Mouse (Mus musculus) 3134 (cell line): Measurements from ENCODE around the gene Irs1.

ENCODE experiments used
- DNase-seq: peaks from one replicate; pipeline ENCODE4 v3.0.0-alpha.2; 2011; ENCODE audit warnings: low spot score; ENCODE audit not compliant: insufficient read length; ENCODE audit errors: extremely low read depth

Gene Irs1

DNA sequence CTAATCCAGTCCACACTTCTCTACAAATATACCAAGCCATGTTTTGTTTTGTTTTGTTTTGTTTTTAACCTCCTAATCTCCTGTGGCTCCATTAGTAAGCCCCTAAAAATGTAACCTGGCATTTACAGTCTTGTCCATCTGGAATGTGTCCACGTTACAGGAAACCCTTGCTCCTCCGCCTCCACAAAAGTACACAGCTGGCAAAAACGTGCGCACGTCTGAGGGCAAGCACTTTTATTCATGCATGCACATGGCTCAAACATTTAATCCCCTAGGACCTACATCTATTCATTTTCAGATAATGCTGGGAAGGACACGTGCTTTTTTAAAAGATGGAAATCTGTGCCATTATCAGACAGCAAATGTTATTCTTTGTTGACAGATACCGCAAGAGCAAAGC is 32.9 kb downstream of the Irs1 start:
- no peak for DNase-seq

DNA sequence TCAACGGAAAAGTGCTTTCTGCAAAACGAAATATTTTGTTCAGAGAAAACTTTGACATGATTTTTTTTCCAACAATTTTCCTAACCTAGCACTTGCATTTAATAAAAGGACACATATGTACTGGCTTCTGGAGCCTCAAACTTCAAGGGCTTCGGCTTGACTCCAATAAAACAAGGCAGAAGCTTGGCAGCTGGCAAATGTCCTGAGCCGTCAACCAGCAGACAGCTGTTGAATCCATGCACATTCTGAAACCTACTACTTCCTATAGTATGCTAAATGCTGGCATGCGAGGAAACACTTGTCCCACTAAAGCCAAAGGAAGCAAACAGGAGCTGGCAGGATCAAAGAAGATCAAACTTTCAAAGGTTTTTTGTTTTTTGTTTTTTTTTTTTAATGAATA is 33.8 kb downstream of the Irs1 start:
- DNase-seq, result no peak

GRCm38 (mm10) chr1:82253789-82254445 is 37.3 kb downstream of the Irs1 start:
- DNase-seq, result no peak

- no peak for DNase-seq
These were observed 43.8 kb downstream of the Irs1 start for GRCm38 (mm10) chr1:82247221-82247951.

DNA sequence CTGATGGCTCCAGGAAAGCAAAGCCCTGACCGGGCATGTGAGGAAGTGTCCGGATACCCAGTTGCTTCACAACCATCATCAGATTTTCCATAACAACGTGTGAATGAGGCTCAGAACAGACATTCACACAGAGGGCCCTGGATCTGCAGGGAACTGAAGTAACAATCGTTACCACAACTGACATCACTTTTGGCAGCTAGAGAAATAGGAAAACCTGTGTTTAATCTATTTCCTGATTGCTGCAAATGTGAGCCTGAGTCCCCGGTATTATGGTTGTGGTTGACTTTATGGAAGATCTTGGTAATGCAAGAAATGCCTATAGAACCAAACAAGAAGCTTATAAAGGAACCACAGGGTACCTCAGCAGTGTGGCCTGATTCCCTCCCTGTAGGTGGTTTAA is 46.2 kb downstream of the Irs1 start:
- DNase-seq, result no peak

DNA sequence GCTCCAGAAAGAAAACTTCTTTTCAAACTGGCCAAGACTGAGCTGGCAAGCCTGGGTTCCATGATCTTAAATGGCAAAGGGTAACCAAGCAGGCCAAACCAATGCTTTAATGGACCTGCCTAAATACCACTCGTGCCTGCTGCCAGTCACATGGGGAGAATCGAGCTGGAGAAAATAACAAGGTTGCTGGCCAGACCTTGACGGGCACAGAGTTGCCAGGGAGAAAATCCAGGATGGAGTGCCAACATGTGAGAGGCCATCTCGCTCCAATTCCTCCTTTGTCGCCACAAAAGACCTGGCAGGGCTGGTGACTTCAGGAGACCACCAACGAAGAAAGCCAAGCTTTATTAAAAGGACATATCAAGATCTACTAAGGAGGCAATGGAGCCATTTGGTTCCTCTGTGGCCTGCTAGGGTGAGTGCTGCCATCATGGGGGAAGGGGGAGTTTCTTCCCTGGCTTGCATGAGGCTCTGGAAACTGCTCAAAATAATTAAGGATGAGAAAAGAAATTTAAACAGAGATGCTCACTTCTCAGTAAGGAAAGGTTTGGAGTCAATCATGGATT is 47.9 kb downstream of the Irs1 start:
- DNase-seq, result no peak

DNA sequence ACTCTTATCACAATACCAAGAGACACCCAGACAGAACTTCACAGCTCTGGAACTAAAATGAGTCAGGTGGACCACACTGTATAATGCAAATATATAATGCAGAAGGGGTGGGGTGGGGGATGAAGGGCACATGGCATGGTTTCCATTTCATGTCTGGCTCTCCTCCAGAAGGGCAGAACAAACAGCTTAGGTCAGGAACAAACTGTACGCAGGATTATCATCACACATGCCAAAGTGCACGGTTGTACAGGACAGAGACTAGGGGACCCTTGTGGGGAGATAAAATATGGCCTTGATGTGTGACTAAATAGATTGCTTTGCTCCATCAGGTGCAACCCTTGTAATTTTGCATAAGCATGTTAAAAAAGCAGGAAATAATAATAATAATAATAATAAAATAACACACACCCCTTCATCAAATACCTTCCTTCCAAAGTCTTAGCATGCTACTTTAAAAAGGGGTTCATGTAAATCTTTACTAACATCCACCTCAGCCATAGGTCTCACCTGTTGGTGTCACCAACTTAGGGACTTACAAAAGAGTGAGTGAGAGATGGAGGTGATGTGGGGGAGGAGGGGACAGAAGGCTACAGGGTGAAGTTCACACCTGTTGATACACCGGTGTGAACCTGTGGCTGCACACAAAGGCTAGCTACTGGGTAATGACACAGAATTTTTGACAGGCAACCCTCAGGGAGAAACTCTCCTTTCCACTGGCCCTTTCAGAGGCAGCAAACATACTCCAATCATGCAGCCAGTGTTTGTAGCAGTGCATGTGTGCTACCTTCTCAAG is 51.6 kb downstream of the Irs1 start:
- no peak for DNase-seq

- no peak for DNase-seq
These were observed 53.0 kb downstream of the Irs1 start for GRCm38 (mm10) chr1:82238245-82238644.

- DNase-seq, result no peak
These were observed 55.6 kb downstream of the Irs1 start for GRCm38 (mm10) chr1:82235455-82236104.

DNA sequence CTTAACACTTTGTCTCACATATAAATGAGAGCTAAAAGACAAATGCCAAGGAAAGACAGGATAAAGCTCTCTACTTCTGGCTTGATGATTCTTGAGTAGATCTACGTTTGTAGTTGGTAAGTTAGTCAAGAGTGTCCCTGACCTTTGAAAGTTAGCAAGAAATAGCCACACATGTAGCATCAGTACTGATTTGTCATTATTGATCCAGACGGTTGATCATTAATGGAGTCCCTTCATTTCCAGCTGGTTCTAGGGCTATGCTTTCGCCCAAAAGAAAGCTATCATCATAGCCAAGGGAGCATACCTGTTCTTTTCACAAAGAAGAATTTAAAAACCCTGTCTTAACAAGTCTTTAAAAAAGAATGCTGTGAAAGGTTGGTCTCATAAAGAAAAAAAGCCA is 56.6 kb downstream of the Irs1 start:
- no peak for DNase-seq

DNA sequence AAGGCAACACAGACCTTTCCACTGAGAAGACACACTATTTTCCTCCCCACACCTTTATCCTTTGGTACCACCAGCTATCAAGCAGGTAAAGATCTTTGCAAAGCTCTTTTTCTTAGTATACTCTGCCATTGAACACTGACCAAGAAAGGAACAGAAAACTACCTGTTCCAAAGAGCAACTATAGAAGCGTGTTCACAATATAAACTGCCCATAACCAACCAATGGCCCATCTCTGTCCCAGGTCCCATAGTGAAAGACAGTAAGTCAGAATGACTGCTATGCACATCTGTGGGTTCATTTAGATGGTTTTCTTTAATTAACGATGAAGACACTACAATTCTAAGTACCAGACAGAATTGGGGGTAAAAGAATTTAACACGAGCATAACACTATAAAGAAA is 58.4 kb downstream of the Irs1 start, which contains the start of gene Gm9747:
TSS of gene Gm9747 (plus strand) at position 301 of the 400 bp plus-strand sequence.
- DNase-seq, result no peak

- DNase-seq, result no peak
These were observed 62.4 kb downstream of the Irs1 start for GRCm38 (mm10) chr1:82228841-82229240.

- DNase-seq, result peak; percentile 20
These were observed 68.0 kb downstream of the Irs1 start for GRCm38 (mm10) chr1:82223042-82223795.

- DNase-seq, result no peak
These were observed 69.8 kb downstream of the Irs1 start for GRCm38 (mm10) chr1:82221462-82221861.

GRCm38 (mm10) chr1:82220673-82221396 is 70.4 kb downstream of the Irs1 start:
- no peak for DNase-seq

DNA sequence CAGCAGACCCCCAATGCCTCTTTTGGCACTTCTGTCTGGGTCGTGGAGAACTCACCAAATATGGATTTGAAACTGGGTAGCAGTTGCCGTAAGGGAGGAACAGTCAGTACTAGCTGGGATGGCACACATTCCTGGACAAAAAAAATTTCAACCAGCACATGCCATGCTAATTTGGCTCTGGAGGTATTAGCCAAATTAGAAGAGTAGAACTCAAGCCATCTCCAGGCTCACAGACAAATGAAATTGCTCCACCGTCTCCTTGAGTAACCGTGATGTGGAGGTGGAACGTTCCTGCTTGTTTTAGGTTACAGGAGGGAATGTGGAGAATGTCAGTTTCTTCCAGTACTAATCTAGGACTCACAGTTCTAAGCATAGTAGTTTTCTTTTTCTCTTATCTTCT is 83.7 kb downstream of the Irs1 start:
- DNase-seq, result no peak

DNA sequence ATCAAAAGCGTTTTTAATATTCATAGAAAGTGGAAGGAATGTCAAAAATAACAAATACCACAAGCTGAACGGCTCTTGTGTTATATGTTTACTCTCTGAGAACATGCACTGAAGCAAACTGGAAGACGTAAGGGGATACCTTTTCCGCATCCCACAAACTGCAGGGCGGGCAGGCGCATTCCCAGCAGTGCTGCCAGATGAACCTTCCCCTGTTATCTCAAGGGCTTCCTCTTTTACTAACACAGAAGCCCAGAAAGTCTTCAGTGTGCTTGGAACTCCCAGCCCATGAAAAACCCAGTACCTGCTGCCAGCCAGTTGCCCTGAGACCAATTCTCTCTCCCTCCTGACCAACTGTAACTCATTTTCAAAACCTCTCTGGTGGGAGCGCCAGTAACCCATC is 90.6 kb downstream of the Irs1 start:
- DNase-seq, result no peak

- DNase-seq, result peak; percentile 19
These were observed 91.3 kb downstream of the Irs1 start for GRCm38 (mm10) chr1:82199918-82200317.

DNA sequence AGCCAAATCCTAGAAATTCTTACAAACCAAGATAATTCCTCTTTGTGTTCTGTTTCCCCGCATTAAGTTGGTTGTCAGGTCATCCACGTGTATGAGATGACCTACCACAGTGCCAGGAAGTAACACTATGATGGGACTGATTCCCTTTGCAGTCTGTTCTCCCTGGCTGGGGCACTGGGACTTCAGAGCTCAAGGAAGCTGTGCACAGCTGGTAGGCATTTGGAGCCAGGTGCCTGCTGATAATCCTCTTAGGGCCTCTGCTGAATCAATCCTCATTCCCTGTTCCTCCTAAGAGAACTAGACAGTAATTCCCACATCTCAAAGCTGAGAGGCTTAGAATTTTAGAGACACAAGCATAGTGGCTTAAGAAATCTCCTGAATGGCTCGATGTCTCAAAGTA is 99.6 kb downstream of the Irs1 start:
- no peak for DNase-seq
